ENCODE assay signal across 26 mouse cellular contexts in genomic region chr4:147242183-147242477, GRCm38 (mm10).
DNase-seq lines count a peak whose midpoint lies in the region; ATAC-seq lines count a peak whose summit lies in the region.
"Had no signal": no experiment of that assay in that cellular context is flagged by ENCODE, and none has a peak within 500 bp of the region (broad histone marks: within the 10 kb centered on the region; RNA-seq: fewer than 3 reads in every experiment).

No protein-coding gene starts in this region.

- no peak overlapping the region for H3K4me3 ChIP-seq in forebrain, embryonic 12.5 days (replicated peaks)
- H3K4me3 ChIP-seq in forebrain, embryonic 16.5 days (replicated peaks; ENCODE audit: low read length) = no peak overlapping the region
- H3K4me3 ChIP-seq in liver, embryonic 12.5 days = no peak overlapping the region
- H3K4me3 ChIP-seq in liver, embryonic 11.5 days (ENCODE audit: low read depth, low read length) = no peak overlapping the region
- H3K4me3 ChIP-seq in midbrain, embryonic 14.5 days (replicated peaks; ENCODE audit: low read depth, low read length) = no peak overlapping the region
- no peak overlapping the region for H3K4me3 ChIP-seq in midbrain, embryonic 16.5 days (ENCODE audit: low read depth, low read length)
- no peak overlapping the region for H3K4me3 ChIP-seq in stomach, embryonic 16.5 days (replicated peaks; ENCODE audit: low read length)
- H3K4me3 ChIP-seq: gastrocnemius, adult 2 months; heart, embryonic 15.5 days; kidney, embryonic 15.5 days; neural tube, embryonic 13.5 days had no signal

- H3K9me3 ChIP-seq in forebrain, embryonic 12.5 days = peaks cover 47% of the 10 kb centered on the region
- H3K9me3 ChIP-seq in forebrain, embryonic 16.5 days (ENCODE audit: control insufficient read depth, low read length) = peaks cover 22% of the 10 kb centered on the region
- H3K9me3 ChIP-seq in liver, embryonic 12.5 days (replicated peaks) = peaks cover 24% of the 10 kb centered on the region
- peaks cover 8% of the 10 kb centered on the region for H3K9me3 ChIP-seq in liver, embryonic 11.5 days (ENCODE audit: control insufficient read depth, low read length)
- H3K9me3 ChIP-seq in midbrain, embryonic 14.5 days (ENCODE audit: control insufficient read depth, low read length) = peaks cover 38% of the 10 kb centered on the region
- peaks cover 26% of the 10 kb centered on the region for H3K9me3 ChIP-seq in midbrain, embryonic 16.5 days (replicated peaks; ENCODE audit: control insufficient read depth, low read length, poor library complexity, severe bottlenecking)
- H3K9me3 ChIP-seq in stomach, embryonic 16.5 days (replicated peaks; ENCODE audit: control insufficient read depth, low read length) = peaks cover 15% of the 10 kb centered on the region

- DNase-seq in liver, embryonic 11.5 days (ENCODE audit: low spot score) = no peak
- no peak for DNase-seq in midbrain, embryonic 14.5 days
- no peak for DNase-seq in urinary bladder, postnatal 36 days (ENCODE audit: low spot score in 2 of 2)
- DNase-seq: adrenal gland, postnatal 25 days; cerebellum, adult 11-12 months; cerebellum, adult 9-11 months; embryo, embryonic 11 days; gastrocnemius, adult 2 months; gastrocnemius, postnatal 36 days; kidney, adult 18-20 months; kidney, postnatal 25 days; liver; lung, postnatal 10 days; retina, postnatal 1 day; right cerebral cortex, postnatal 14 days; thymus, postnatal 14 days had no signal

- H3K36me3 ChIP-seq in forebrain, embryonic 12.5 days (replicated peaks) = no peaks in the 10 kb centered on the region
- H3K36me3 ChIP-seq in forebrain, embryonic 16.5 days (ENCODE audit: control insufficient read depth, insufficient read depth) = no peaks in the 10 kb centered on the region
- H3K36me3 ChIP-seq in liver, embryonic 12.5 days = no peaks in the 10 kb centered on the region
- H3K36me3 ChIP-seq in liver, embryonic 11.5 days (ENCODE audit: control insufficient read depth, insufficient read depth, low read length) = no peaks in the 10 kb centered on the region
- H3K36me3 ChIP-seq in midbrain, embryonic 14.5 days (ENCODE audit: control insufficient read depth, insufficient read depth, low read length) = no peaks in the 10 kb centered on the region
- no peaks in the 10 kb centered on the region for H3K36me3 ChIP-seq in midbrain, embryonic 16.5 days (ENCODE audit: control insufficient read depth, insufficient read depth, low read length)
- H3K36me3 ChIP-seq in stomach, embryonic 16.5 days (ENCODE audit: control insufficient read depth, insufficient read depth, low read length) = no peaks in the 10 kb centered on the region
- H3K36me3 ChIP-seq: heart, embryonic 15.5 days; kidney, embryonic 15.5 days; neural tube, embryonic 13.5 days had no signal

- H3K9ac ChIP-seq in forebrain, embryonic 12.5 days = no peak overlapping the region
- no peak overlapping the region for H3K9ac ChIP-seq in forebrain, embryonic 16.5 days (replicated peaks; ENCODE audit: low read depth, low read length)
- H3K9ac ChIP-seq in liver, embryonic 12.5 days = no peak overlapping the region
- no peak overlapping the region for H3K9ac ChIP-seq in liver, embryonic 11.5 days (ENCODE audit: low read depth, low read length)
- H3K9ac ChIP-seq in midbrain, embryonic 14.5 days (replicated peaks; ENCODE audit: low read length) = no peak overlapping the region
- H3K9ac ChIP-seq in midbrain, embryonic 16.5 days (ENCODE audit: low read depth, low read length) = no peak overlapping the region
- no peak overlapping the region for H3K9ac ChIP-seq in stomach, embryonic 16.5 days (ENCODE audit: low read length)
- H3K9ac ChIP-seq: heart, embryonic 15.5 days; hindbrain, embryonic 14.5 days; kidney, embryonic 15.5 days; neural tube, embryonic 13.5 days had no signal

- ATAC-seq in forebrain, embryonic 12.5 days (ENCODE audit: low FRiP score) = 0 out of 2 replicates have a peak, but pooled peaks have one; percentile 17
- no peak for ATAC-seq in forebrain, embryonic 16.5 days
- ATAC-seq in liver, embryonic 12.5 days = peak; percentile 27; the same call in 1 of the 2 replicates
- no peak; the same call in 1 of the 2 replicates for ATAC-seq in liver, embryonic 11.5 days (replicated peaks; ENCODE audit: low FRiP score)
- ATAC-seq in midbrain, embryonic 14.5 days (ENCODE audit: low FRiP score, low TSS enrichment) = peak; percentile 64; the same call in 1 of the 2 replicates
- ATAC-seq in midbrain, embryonic 16.5 days = no peak
- 0 out of 2 replicates have a peak, but pooled peaks have one; percentile 50 for ATAC-seq in stomach, embryonic 16.5 days (ENCODE audit: insufficient read depth, low FRiP score)
- ATAC-seq: forebrain, embryonic 14.5 days had no signal

- no peaks in the 10 kb centered on the region for H3K4me1 ChIP-seq in forebrain, embryonic 12.5 days
- H3K4me1 ChIP-seq in forebrain, embryonic 16.5 days (replicated peaks; ENCODE audit: control insufficient read depth, insufficient read depth, low read length) = no peaks in the 10 kb centered on the region
- no peaks in the 10 kb centered on the region for H3K4me1 ChIP-seq in liver, embryonic 12.5 days
- H3K4me1 ChIP-seq in liver, embryonic 11.5 days (replicated peaks; ENCODE audit: control insufficient read depth, insufficient read depth, low read length) = no peaks in the 10 kb centered on the region
- H3K4me1 ChIP-seq in midbrain, embryonic 14.5 days (ENCODE audit: control insufficient read depth, insufficient read depth, low read length) = no peaks in the 10 kb centered on the region
- H3K4me1 ChIP-seq in midbrain, embryonic 16.5 days (ENCODE audit: control insufficient read depth, insufficient read depth, low read length) = no peaks in the 10 kb centered on the region
- H3K4me1 ChIP-seq in stomach, embryonic 16.5 days (ENCODE audit: control insufficient read depth, insufficient read depth, low read length) = no peaks in the 10 kb centered on the region
- H3K4me1 ChIP-seq: heart, embryonic 15.5 days; kidney, embryonic 15.5 days; neural tube, embryonic 13.5 days had no signal

- H3K27ac ChIP-seq in forebrain, embryonic 12.5 days = no peak overlapping the region
- H3K27ac ChIP-seq in forebrain, embryonic 16.5 days (ENCODE audit: low read length) = no peak overlapping the region
- no peak overlapping the region for H3K27ac ChIP-seq in liver, embryonic 12.5 days
- H3K27ac ChIP-seq in liver, embryonic 11.5 days (ENCODE audit: low read depth, low read length) = no peak overlapping the region
- no peak overlapping the region for H3K27ac ChIP-seq in midbrain, embryonic 14.5 days (replicated peaks; ENCODE audit: low read depth, low read length)
- H3K27ac ChIP-seq in midbrain, embryonic 16.5 days (ENCODE audit: low read length) = no peak overlapping the region
- no peak overlapping the region for H3K27ac ChIP-seq in stomach, embryonic 16.5 days (ENCODE audit: low read length)
- H3K27ac ChIP-seq: gastrocnemius, adult 2 months; heart, embryonic 15.5 days; hindbrain, embryonic 14.5 days; kidney, embryonic 15.5 days; neural tube, embryonic 13.5 days had no signal

- H3K27me3 ChIP-seq in forebrain, embryonic 12.5 days = no peaks in the 10 kb centered on the region
- H3K27me3 ChIP-seq in forebrain, embryonic 16.5 days (replicated peaks; ENCODE audit: control insufficient read depth, insufficient read depth, low read length) = no peaks in the 10 kb centered on the region
- H3K27me3 ChIP-seq in liver, embryonic 12.5 days (replicated peaks) = no peaks in the 10 kb centered on the region
- H3K27me3 ChIP-seq in liver, embryonic 11.5 days (replicated peaks; ENCODE audit: control insufficient read depth, insufficient read depth, low read length) = no peaks in the 10 kb centered on the region
- H3K27me3 ChIP-seq in midbrain, embryonic 14.5 days (ENCODE audit: control insufficient read depth, insufficient read depth, low read length) = no peaks in the 10 kb centered on the region
- H3K27me3 ChIP-seq in midbrain, embryonic 16.5 days (ENCODE audit: control insufficient read depth, insufficient read depth, low read depth, low read length) = no peaks in the 10 kb centered on the region
- H3K27me3 ChIP-seq in stomach, embryonic 16.5 days (ENCODE audit: control insufficient read depth, insufficient read depth, low read length) = no peaks in the 10 kb centered on the region
- H3K27me3 ChIP-seq: heart, embryonic 15.5 days; kidney, embryonic 15.5 days; neural tube, embryonic 13.5 days had no signal

- 87% methylated on average over 2 of the region's 2 CpGs for WGBS in forebrain, embryonic 12.5 days
- 89% methylated on average over 2 of the region's 2 CpGs for WGBS in forebrain, embryonic 16.5 days
- WGBS in liver, embryonic 12.5 days (ENCODE audit: insufficient replicate concordance) = 63% methylated on average over 2 of the region's 2 CpGs
- 79% methylated on average over 2 of the region's 2 CpGs for WGBS in liver, embryonic 11.5 days
- 85% methylated on average over 2 of the region's 2 CpGs for WGBS in midbrain, embryonic 14.5 days
- WGBS in midbrain, embryonic 16.5 days = 88% methylated on average over 2 of the region's 2 CpGs
- WGBS in stomach, embryonic 16.5 days = 81% methylated on average over 2 of the region's 2 CpGs

- H3K4me2 ChIP-seq in forebrain, embryonic 12.5 days = no peak overlapping the region
- H3K4me2 ChIP-seq in forebrain, embryonic 16.5 days (ENCODE audit: low read length) = no peak overlapping the region
- no peak overlapping the region for H3K4me2 ChIP-seq in liver, embryonic 12.5 days
- no peak overlapping the region for H3K4me2 ChIP-seq in liver, embryonic 11.5 days
- no peak overlapping the region for H3K4me2 ChIP-seq in midbrain, embryonic 14.5 days (ENCODE audit: low read length)
- no peak overlapping the region for H3K4me2 ChIP-seq in midbrain, embryonic 16.5 days (ENCODE audit: low read length)
- no peak overlapping the region for H3K4me2 ChIP-seq in stomach, embryonic 16.5 days (ENCODE audit: low read depth, low read length)
- H3K4me2 ChIP-seq: heart, embryonic 15.5 days; hindbrain, embryonic 14.5 days; kidney, embryonic 15.5 days; neural tube, embryonic 13.5 days had no signal

Comparison
In these comparisons a context has a peak if more than half of its experiments do, and no peak if none do; other contexts are left out.
1. ATAC-seq: peak in forebrain, embryonic 12.5 days (single experiment), liver, embryonic 12.5 days (single experiment), midbrain, embryonic 14.5 days (single experiment) and stomach, embryonic 16.5 days (single experiment); none in forebrain, embryonic 16.5 days (single experiment), liver, embryonic 11.5 days (single experiment) and midbrain, embryonic 16.5 days (single experiment).